Mouse (Mus musculus): ENCODE data around the gene Gm20806. TPM values are rescaled to one million over a fixed set of nuclear protein-coding genes. Genes with fewer than 3 reads are reported as not detected.
"Not testable (repeated sequence)": the region's sequence is repeated elsewhere in the genome, so short reads cannot be mapped to it uniquely, and the experiment has no call there.

Gene Gm20806
- polyA plus RNA-seq (2021): not detected

DNA sequence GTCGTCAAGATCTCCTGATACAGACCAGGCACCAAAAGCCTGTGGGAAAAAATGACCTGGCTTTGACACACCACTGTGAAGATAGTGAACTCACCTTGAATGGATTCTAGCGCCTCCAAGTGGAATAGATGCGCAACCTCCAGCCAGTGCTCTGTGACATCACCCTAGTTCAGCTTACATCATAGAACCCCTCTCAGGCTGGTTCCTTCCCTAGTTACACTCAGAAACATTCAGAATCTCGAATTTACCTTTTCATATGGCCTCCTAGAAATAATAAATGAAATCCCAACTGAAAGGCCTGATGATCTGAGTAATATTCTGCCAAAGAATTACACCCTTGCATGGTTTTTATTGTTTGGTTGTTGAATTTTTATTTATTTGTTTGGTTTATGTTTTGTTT lies at the start of gene Gm20806:
Gm20806 (minus strand) TSS at position 101 of the 400 bp plus-strand sequence.
- POLR2A ChIA-PET, ATAC-seq: not testable (repeated sequence)

More for the DNA sequence above, at the start of gene Gm20806:
- in situ Hi-C loops (cut with MboI; ENCODE audit: low pct_unique_long_range_greater_than_20kb); H3K27me3 ChIP-seq; CTCF ChIA-PET; DNase-seq (ENCODE audit: low read depth, low spot score): not testable (repeated sequence)

Data from Patski (cell line).